Comparison of ENCODE assay signal across 7 mouse cellular contexts in the genomic region with DNA sequence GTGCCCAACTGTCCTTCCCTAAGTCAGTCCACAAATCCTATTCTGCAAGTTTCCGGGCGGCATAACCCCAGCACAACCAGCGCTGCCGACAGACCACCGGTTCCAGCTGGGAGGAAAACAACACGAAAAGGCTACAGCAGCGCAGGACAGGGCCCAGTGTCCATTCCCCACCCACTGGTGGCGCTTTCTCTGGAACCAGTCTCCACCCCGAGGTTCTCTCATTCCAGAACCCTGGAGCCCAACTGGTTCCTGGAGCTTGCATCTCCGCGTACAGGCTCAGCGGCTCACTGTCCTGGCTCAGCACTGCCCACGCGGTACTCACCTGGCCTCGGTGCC. TPM values are rescaled to one million over a fixed set of nuclear protein-coding genes. Genes with fewer than 3 reads are reported as not detected.
DNase-seq lines count a peak whose midpoint lies in the region; ATAC-seq and TF ChIP-seq lines count a peak whose summit lies in the region.

A gene (plus strand): TSS at position 290 of the 336 bp plus-strand sequence.

- H3K4me3 ChIP-seq in lung, embryonic 14.5 days (ENCODE audit: low read depth, low read length) = peak within 1 kb of the TSS; percentile 56
- H3K4me3 ChIP-seq in forebrain, embryonic 10.5 days = peak within 1 kb of the TSS; percentile 63
- H3K4me3 ChIP-seq in midbrain, postnatal 0 days (ENCODE audit: low read depth, low read length) = peak within 1 kb of the TSS; percentile 51

- H3K27me3 ChIP-seq in lung, embryonic 14.5 days (ENCODE audit: insufficient read depth, low read length) = peaks cover 86% of the 10 kb centered on the region
- H3K27me3 ChIP-seq in forebrain, embryonic 10.5 days (ENCODE audit: poor library complexity, severe bottlenecking) = peaks cover 99% of the 10 kb centered on the region
- peaks cover 12% of the 10 kb centered on the region; the same call in 1 of the 2 replicates for H3K27me3 ChIP-seq in midbrain, postnatal 0 days (ENCODE audit: insufficient read depth, low read length)

- ATAC-seq in lung, embryonic 14.5 days (ENCODE audit: insufficient read depth) = no peak
- ATAC-seq in midbrain, postnatal 0 days (ENCODE audit: low FRiP score) = no peak

- 2% methylated on average over 15 of the region's 15 CpGs for WGBS in lung, embryonic 14.5 days
- WGBS in forebrain, embryonic 10.5 days = 1% methylated on average over 15 of the region's 15 CpGs
- WGBS in midbrain, postnatal 0 days = 2% methylated on average over 15 of the region's 15 CpGs

- no peaks in the 10 kb centered on the region for H3K36me3 ChIP-seq in lung, embryonic 14.5 days (ENCODE audit: insufficient read depth)
- H3K36me3 ChIP-seq in forebrain, embryonic 10.5 days (replicated peaks) = no peaks in the 10 kb centered on the region
- H3K36me3 ChIP-seq in midbrain, postnatal 0 days (ENCODE audit: insufficient read depth, low read length) = no peaks in the 10 kb centered on the region

- H3K9me3 ChIP-seq in lung, embryonic 14.5 days (ENCODE audit: low read depth, low read length) = no peaks in the 10 kb centered on the region
- no peaks in the 10 kb centered on the region for H3K9me3 ChIP-seq in forebrain, embryonic 10.5 days
- H3K9me3 ChIP-seq in midbrain, postnatal 0 days (ENCODE audit: low read length) = no peaks in the 10 kb centered on the region

- H3K9ac ChIP-seq in lung, embryonic 14.5 days = peak within 1 kb of the TSS; percentile 32; the same call in 1 of the 2 replicates
- peak within 1 kb of the TSS; percentile 60 for H3K9ac ChIP-seq in midbrain, postnatal 0 days (replicated peaks; ENCODE audit: low read length, poor library complexity, severe bottlenecking)

- peak; percentile 32 for DNase-seq in lung, embryonic 14.5 days
- no peak for DNase-seq in lung, postnatal 36 days
- peak; percentile 43 for DNase-seq in forebrain, embryonic 10.5 days (ENCODE audit: extremely low spot score, low spot score)
- DNase-seq in layer of hippocampus, postnatal 14 days (ENCODE audit: low spot score in 2 of 2) = no peak
- DNase-seq in midbrain, postnatal 0 days (ENCODE audit: low spot score) = no peak
- no peak for DNase-seq in spleen, postnatal 36 days (ENCODE audit: low spot score in 2 of 2)
- DNase-seq in embryo, embryonic 10.5 days (ENCODE audit: low spot score) = no peak

- H3K4me1 ChIP-seq in lung, embryonic 14.5 days (ENCODE audit: insufficient read depth) = no peaks in the 10 kb centered on the region; the same call in 1 of the 2 replicates
- H3K4me1 ChIP-seq in forebrain, embryonic 10.5 days = peaks cover 70% of the 10 kb centered on the region
- no peaks in the 10 kb centered on the region for H3K4me1 ChIP-seq in midbrain, postnatal 0 days (ENCODE audit: insufficient read depth, low read length)

- no peak within 1 kb of the TSS for H3K27ac ChIP-seq in lung, embryonic 14.5 days (ENCODE audit: low read depth)
- H3K27ac ChIP-seq in forebrain, embryonic 10.5 days = peak within 1 kb of the TSS; percentile 84
- peak within 1 kb of the TSS; percentile 65 for H3K27ac ChIP-seq in midbrain, postnatal 0 days (ENCODE audit: low read depth, low read length)

- 0 out of 2 replicates have a peak, but pooled peaks have one; percentile 14 for TF ChIP-seq CTCF in lung, embryonic 14.5 days (IDR thresholded peaks at IDR 0.05; ENCODE audit: low read depth)
- no peak; the same call in 1 of the 2 replicates for TF ChIP-seq CTCF in midbrain, postnatal 0 days (IDR thresholded peaks at IDR 0.05)

- peak within 1 kb of the TSS; percentile 96 for H3K4me2 ChIP-seq in lung, embryonic 14.5 days
- peak within 1 kb of the TSS; percentile 80 for H3K4me2 ChIP-seq in midbrain, postnatal 0 days (ENCODE audit: low read depth, low read length, poor library complexity, severe bottlenecking)

RNA-seq across cellular contexts. Expression of the gene that starts here (rescaled TPM):
- 0.11 and 0.41 TPM in 2 replicates for polyA plus RNA-seq in lung, embryonic 14.5 days (2014; fragmentation: Nextera tagmentation; extraction: Ambion mirVana)
- polyA plus RNA-seq in forebrain, embryonic 10.5 days (2016; fragmentation: Nextera tagmentation; extraction: Ambion mirVana) = 2.7 and 3.0 TPM in 2 replicates
- total RNA-seq in layer of hippocampus, postnatal 14 days (2021) = 10 to 100 TPM; 33.0 to 41.2 TPM
- 17.7 and 19.8 TPM in 2 replicates for total RNA-seq in midbrain, postnatal 0 days (2014; rRNA removed)
- polyA plus RNA-seq in midbrain, postnatal 0 days (2015; fragmentation: Nextera tagmentation; extraction: Ambion mirVana) = 11.4 and 11.5 TPM in 2 replicates

Comparison
In these comparisons a context has a peak if more than half of its experiments do, and no peak if none do; other contexts are left out.
1. Peak in DNase-seq, H3K4me3 ChIP-seq, H3K9ac ChIP-seq and H3K4me2 ChIP-seq in lung, embryonic 14.5 days; RNA of the gene not detected or under 1 TPM.